ENCODE assay signal across 27 mouse cellular contexts in genomic region chr7:64663600-64663999, GRCm38 (mm10).
"Had no signal": no experiment of that assay in that cellular context is flagged by ENCODE, and none has a peak within 500 bp of the region (broad histone marks: within the 10 kb centered on the region; RNA-seq: fewer than 3 reads in every experiment).

No protein-coding gene starts in this region.

- H3K4me3 ChIP-seq: embryonic facial prominence, embryonic 10.5 days; embryonic facial prominence, embryonic 12.5 days; embryonic facial prominence, embryonic 13.5 days; embryonic facial prominence, embryonic 15.5 days; erythroblast, embryonic 14.5 days; forebrain, embryonic 10.5 days; forebrain, embryonic 12.5 days; forebrain, embryonic 15.5 days; gastrocnemius, adult 2 months; heart, adult 2 months; heart, embryonic 10.5 days had no signal

- DNase-seq: cerebellum, adult 2 months; cerebellum, adult 8-10 months; cerebellum, adult 9-10 months; cerebellum, adult 9-11 months; cerebellum, postnatal 10 days; cerebellum, postnatal 14 days; cerebellum, postnatal 25 days; cerebellum, postnatal 36 days; embryo, embryonic 11 days; gastrocnemius, adult 2 months; gastrocnemius, postnatal 10 days; gastrocnemius, postnatal 14 days; gastrocnemius, postnatal 25 days; gastrocnemius, postnatal 36 days; heart, adult 18-20 months; heart, adult 2 months had no signal

- H3K27me3 ChIP-seq: embryonic facial prominence, embryonic 12.5 days; embryonic facial prominence, embryonic 13.5 days; embryonic facial prominence, embryonic 15.5 days; forebrain, embryonic 12.5 days; forebrain, embryonic 15.5 days had no signal

- H3K4me2 ChIP-seq: embryonic facial prominence, embryonic 12.5 days; embryonic facial prominence, embryonic 13.5 days; embryonic facial prominence, embryonic 15.5 days; forebrain, embryonic 12.5 days; forebrain, embryonic 15.5 days; heart, embryonic 11.5 days had no signal

- H3K4me1 ChIP-seq: embryonic facial prominence, embryonic 10.5 days; embryonic facial prominence, embryonic 12.5 days; embryonic facial prominence, embryonic 13.5 days; embryonic facial prominence, embryonic 15.5 days; forebrain, embryonic 10.5 days; forebrain, embryonic 15.5 days; heart, embryonic 10.5 days had no signal

- H3K9me3 ChIP-seq: embryonic facial prominence, embryonic 10.5 days; embryonic facial prominence, embryonic 12.5 days; embryonic facial prominence, embryonic 13.5 days; embryonic facial prominence, embryonic 15.5 days; forebrain, embryonic 10.5 days; forebrain, embryonic 12.5 days; forebrain, embryonic 15.5 days; heart, embryonic 10.5 days had no signal

- H3K27ac ChIP-seq: embryonic facial prominence, embryonic 10.5 days; embryonic facial prominence, embryonic 12.5 days; embryonic facial prominence, embryonic 13.5 days; embryonic facial prominence, embryonic 15.5 days; forebrain, embryonic 10.5 days; forebrain, embryonic 12.5 days; forebrain, embryonic 15.5 days; gastrocnemius, adult 2 months; heart, adult 2 months; heart, embryonic 10.5 days had no signal

- ATAC-seq: forebrain, embryonic 15.5 days; forebrain, embryonic 16.5 days had no signal

- H3K36me3 ChIP-seq: embryonic facial prominence, embryonic 10.5 days; embryonic facial prominence, embryonic 12.5 days; embryonic facial prominence, embryonic 13.5 days; embryonic facial prominence, embryonic 15.5 days; forebrain, embryonic 10.5 days; forebrain, embryonic 15.5 days; heart, embryonic 10.5 days had no signal

- H3K9ac ChIP-seq: embryonic facial prominence, embryonic 12.5 days; embryonic facial prominence, embryonic 13.5 days; embryonic facial prominence, embryonic 15.5 days; forebrain, embryonic 12.5 days; forebrain, embryonic 15.5 days had no signal
